ENCODE assay signal across 14 mouse cellular contexts in genomic region chr2:137729871-137730270, GRCm38 (mm10).
DNase-seq lines count a peak whose midpoint lies in the region; ATAC-seq and TF ChIP-seq lines count a peak whose summit lies in the region.
"Had no signal": no experiment of that assay in that cellular context is flagged by ENCODE, and none has a peak within 500 bp of the region (broad histone marks: within the 10 kb centered on the region; RNA-seq: fewer than 3 reads in every experiment).

No protein-coding gene starts in this region.

- TF ChIP-seq CTCF in layer of hippocampus, adult 2 months (conservative IDR thresholded peaks at IDR 0.05) = no peak

- H3K27me3 ChIP-seq in forebrain, embryonic 10.5 days (ENCODE audit: poor library complexity, severe bottlenecking) = peaks cover 75% of the 10 kb centered on the region
- H3K27me3 ChIP-seq in midbrain, embryonic 16.5 days (ENCODE audit: control insufficient read depth, insufficient read depth, low read depth, low read length) = no peaks in the 10 kb centered on the region
- H3K27me3 ChIP-seq: Patski had no signal

- no peaks in the 10 kb centered on the region for H3K36me3 ChIP-seq in forebrain, embryonic 10.5 days (replicated peaks)
- H3K36me3 ChIP-seq in midbrain, embryonic 16.5 days (ENCODE audit: control insufficient read depth, insufficient read depth, low read length) = no peaks in the 10 kb centered on the region
- H3K36me3 ChIP-seq: heart, embryonic 10.5 days; neural tube, embryonic 13.5 days had no signal

- DNase-seq in frontal cortex, postnatal 14 days (ENCODE audit: low spot score in 2 of 2) = no peak
- DNase-seq in forebrain, embryonic 10.5 days (ENCODE audit: extremely low spot score, low spot score) = no peak
- peak; percentile 37 to 57 for DNase-seq in layer of hippocampus, adult 2 months (ENCODE audit: low spot score in 2 of 2)
- no peak for DNase-seq in thymus, postnatal 25 days
- no peak for DNase-seq in spleen, postnatal 4 days (ENCODE audit: low spot score in 2 of 2)
- DNase-seq in heart, postnatal 4 days = no peak
- DNase-seq: kidney, postnatal 14 days; lung, adult 2 months had no signal

- H3K4me3 ChIP-seq in forebrain, embryonic 10.5 days = peak overlapping the region; percentile 14; the same call in 1 of the 2 replicates
- no peak overlapping the region for H3K4me3 ChIP-seq in layer of hippocampus, adult 2 months
- no peak overlapping the region for H3K4me3 ChIP-seq in midbrain, embryonic 16.5 days (ENCODE audit: low read depth, low read length)
- H3K4me3 ChIP-seq: erythroblast, embryonic 14.5 days; heart, embryonic 10.5 days; neural tube, embryonic 13.5 days had no signal

- H3K9me3 ChIP-seq in forebrain, embryonic 10.5 days = no peaks in the 10 kb centered on the region
- no peaks in the 10 kb centered on the region for H3K9me3 ChIP-seq in midbrain, embryonic 16.5 days (replicated peaks; ENCODE audit: control insufficient read depth, low read length, poor library complexity, severe bottlenecking)
- H3K9me3 ChIP-seq: heart, embryonic 10.5 days; neural tube, embryonic 13.5 days had no signal

- no peak overlapping the region for H3K27ac ChIP-seq in forebrain, embryonic 10.5 days
- peak overlapping the region; percentile 25; the same call in 1 of the 2 replicates for H3K27ac ChIP-seq in layer of hippocampus, adult 2 months
- H3K27ac ChIP-seq in midbrain, embryonic 16.5 days (ENCODE audit: low read length) = no peak overlapping the region
- H3K27ac ChIP-seq: neural tube, embryonic 13.5 days had no signal

- H3K4me2 ChIP-seq in midbrain, embryonic 16.5 days (ENCODE audit: low read length) = no peak overlapping the region
- H3K4me2 ChIP-seq: neural tube, embryonic 13.5 days had no signal

- H3K4me1 ChIP-seq in forebrain, embryonic 10.5 days = peaks cover 28% of the 10 kb centered on the region
- H3K4me1 ChIP-seq in midbrain, embryonic 16.5 days (ENCODE audit: control insufficient read depth, insufficient read depth, low read length) = peaks cover 13% of the 10 kb centered on the region; the same call in 1 of the 2 replicates

- peak; percentile 69 for ATAC-seq in frontal cortex, adult (ENCODE audit: low TSS enrichment)
- peak; percentile 15; the same call in 1 of the 2 replicates for ATAC-seq in midbrain, embryonic 16.5 days

- WGBS in forebrain, embryonic 10.5 days = 63% methylated on average over 6 of the region's 6 CpGs
- WGBS in midbrain, embryonic 16.5 days = 45% methylated on average over 6 of the region's 6 CpGs

- H3K9ac ChIP-seq in midbrain, embryonic 16.5 days (ENCODE audit: low read depth, low read length) = no peak overlapping the region
- H3K9ac ChIP-seq: neural tube, embryonic 13.5 days had no signal

Comparison
In these comparisons a context has a peak if more than half of its experiments do, and no peak if none do; other contexts are left out.
1. DNase-seq: peak in layer of hippocampus, adult 2 months (2 of 2); none in frontal cortex, postnatal 14 days (0 of 2), forebrain, embryonic 10.5 days (single experiment), thymus, postnatal 25 days (single experiment), spleen, postnatal 4 days (0 of 2) and heart, postnatal 4 days (single experiment).